Mouse (Mus musculus) T-helper 2 cell (primary cell): ENCODE measurements around the gene Mast4.

ENCODE experiments used
- in situ Hi-C: fragments of 300-600 bp; cut with MboI, MseI; formaldehyde crosslinking; loops from one replicate; pipeline ENCODE4 v1.15.1; 2025; ENCODE audit warnings: high pct_unique_total_duplicates

The Mast4 gene

GRCm38 (mm10) chr13:103059995-103060652 lies 274.2 kb downstream of the Mast4 start:
- in situ Hi-C loops = no loop called here

GRCm38 (mm10) chr13:103056451-103056850 lies 277.8 kb downstream of the Mast4 start:
- in situ Hi-C loops = no loop called here

- in situ Hi-C loops = no loop called here
These were observed 281.6 kb downstream of the Mast4 start for GRCm38 (mm10) chr13:103052661-103053060.

GRCm38 (mm10) chr13:103048954-103049353 lies 285.3 kb downstream of the Mast4 start:
- in situ Hi-C loops = no loop called here

- in situ Hi-C loops = no loop called here
These were observed 290.6 kb downstream of the Mast4 start for GRCm38 (mm10) chr13:103043692-103044091.

GRCm38 (mm10) chr13:103043011-103043410 lies 291.3 kb downstream of the Mast4 start:
- in situ Hi-C loops = no loop called here

GRCm38 (mm10) chr13:103037466-103037865 lies 296.8 kb downstream of the Mast4 start:
- in situ Hi-C loops = no loop called here

- in situ Hi-C loops = no loop called here
These were observed 304.9 kb downstream of the Mast4 start for GRCm38 (mm10) chr13:103029377-103029776.

GRCm38 (mm10) chr13:103027456-103028078 lies 306.7 kb downstream of the Mast4 start:
- in situ Hi-C loops = no loop called here

GRCm38 (mm10) chr13:103025461-103025860 lies 308.8 kb downstream of the Mast4 start:
- in situ Hi-C loops = no loop called here

- in situ Hi-C loops = no loop called here
These were observed 315.8 kb downstream of the Mast4 start for GRCm38 (mm10) chr13:103018481-103018880.

GRCm38 (mm10) chr13:103017661-103018060 lies 316.6 kb downstream of the Mast4 start:
- in situ Hi-C loops = no loop called here

- in situ Hi-C loops = no loop called here
These were observed 319.1 kb downstream of the Mast4 start for GRCm38 (mm10) chr13:103015131-103015750.

GRCm38 (mm10) chr13:103014631-103015030 lies 319.7 kb downstream of the Mast4 start:
- in situ Hi-C loops = no loop called here

- in situ Hi-C loops = no loop called here
These were observed 320.1 kb downstream of the Mast4 start for GRCm38 (mm10) chr13:103014222-103014621.

GRCm38 (mm10) chr13:103005227-103005626 lies 329.1 kb downstream of the Mast4 start:
- in situ Hi-C loops = no loop called here

- in situ Hi-C loops = no loop called here
These were observed 332.5 kb downstream of the Mast4 start for GRCm38 (mm10) chr13:103001831-103002230.

GRCm38 (mm10) chr13:103000891-103001290 lies 333.4 kb downstream of the Mast4 start:
- in situ Hi-C loops = no loop called here

GRCm38 (mm10) chr13:102994098-102994497 lies 340.2 kb downstream of the Mast4 start:
- in situ Hi-C loops = no loop called here

GRCm38 (mm10) chr13:102992680-102993423 lies 341.4 kb downstream of the Mast4 start:
- in situ Hi-C loops = no loop called here

GRCm38 (mm10) chr13:102991928-102992327 lies 342.4 kb downstream of the Mast4 start:
- in situ Hi-C loops = no loop called here

GRCm38 (mm10) chr13:102991196-102991595 lies 343.1 kb downstream of the Mast4 start:
- in situ Hi-C loops = no loop called here
